Comparison of ENCODE assay signal across 1 mouse cellular context in the genomic region with DNA sequence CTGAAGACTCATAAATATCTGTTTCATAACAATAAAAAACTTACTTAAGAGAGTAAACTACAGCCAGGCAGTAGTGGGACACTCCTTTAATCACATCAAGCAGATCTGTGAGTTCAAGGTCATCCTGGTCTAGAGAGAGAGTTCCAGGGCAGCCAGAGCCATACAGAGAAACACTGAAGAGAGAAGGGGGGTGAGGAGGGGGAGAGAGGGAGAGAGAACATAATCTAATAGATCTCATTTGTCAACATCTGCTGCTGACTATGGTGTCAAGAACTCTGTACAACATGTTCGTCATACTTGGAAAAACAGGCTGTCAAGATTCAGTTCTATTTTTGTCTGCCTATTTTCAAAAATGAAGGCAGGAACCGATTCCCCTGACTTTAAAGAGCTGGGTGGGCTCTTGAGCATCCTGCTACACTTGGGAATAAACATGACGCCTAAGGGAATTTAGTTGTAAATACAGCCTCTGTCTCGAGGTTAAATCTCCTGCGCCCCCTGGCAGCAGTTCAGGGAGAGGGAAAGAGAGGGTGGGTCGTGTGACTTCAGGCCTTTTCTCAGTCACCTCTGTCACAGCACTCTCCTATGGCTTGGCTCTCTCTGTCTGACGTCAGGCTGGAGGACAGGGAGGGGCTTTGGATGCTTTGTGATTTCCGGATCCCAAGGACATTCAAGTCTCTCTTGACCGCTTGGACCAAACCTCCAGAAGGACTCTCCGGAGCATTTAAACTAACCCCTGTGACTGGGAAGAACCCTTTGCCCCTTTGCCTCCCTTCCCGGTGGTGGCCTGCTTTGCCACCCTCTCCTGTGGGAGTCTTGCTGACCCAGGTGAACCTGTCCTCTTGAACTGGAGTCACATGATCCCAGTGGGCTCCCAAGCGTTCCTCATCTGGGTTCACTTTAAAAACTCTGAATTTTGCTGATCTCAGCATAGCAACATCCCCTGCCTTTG.
TF ChIP-seq lines count a peak whose summit lies in the region.

No protein-coding gene starts in this region.

TF ChIP-seq in CH12.LX, 34 proteins besides CTCF, POLR2A, EP300 and RAD21 (continued from another document):
- no peak for TF ChIP-seq MYC (IDR thresholded peaks at IDR 0.05; ENCODE audit: low read depth, low read length)
